Mouse (Mus musculus): Measurements from ENCODE around the gene Inhbe. TPM values are rescaled to one million over a fixed set of nuclear protein-coding genes. Genes with fewer than 3 reads are reported as not detected.
A peak's percentile ranks its signal among the peaks of the same experiment; 100 is the strongest.
"Not testable (repeated sequence)": the region's sequence is repeated elsewhere in the genome, so short reads cannot be mapped to it uniquely, and the experiment has no call there.

Gene Inhbe
- polyA plus RNA-seq, 1 experiment from 2014 or later = 0.04 TPM

DNA sequence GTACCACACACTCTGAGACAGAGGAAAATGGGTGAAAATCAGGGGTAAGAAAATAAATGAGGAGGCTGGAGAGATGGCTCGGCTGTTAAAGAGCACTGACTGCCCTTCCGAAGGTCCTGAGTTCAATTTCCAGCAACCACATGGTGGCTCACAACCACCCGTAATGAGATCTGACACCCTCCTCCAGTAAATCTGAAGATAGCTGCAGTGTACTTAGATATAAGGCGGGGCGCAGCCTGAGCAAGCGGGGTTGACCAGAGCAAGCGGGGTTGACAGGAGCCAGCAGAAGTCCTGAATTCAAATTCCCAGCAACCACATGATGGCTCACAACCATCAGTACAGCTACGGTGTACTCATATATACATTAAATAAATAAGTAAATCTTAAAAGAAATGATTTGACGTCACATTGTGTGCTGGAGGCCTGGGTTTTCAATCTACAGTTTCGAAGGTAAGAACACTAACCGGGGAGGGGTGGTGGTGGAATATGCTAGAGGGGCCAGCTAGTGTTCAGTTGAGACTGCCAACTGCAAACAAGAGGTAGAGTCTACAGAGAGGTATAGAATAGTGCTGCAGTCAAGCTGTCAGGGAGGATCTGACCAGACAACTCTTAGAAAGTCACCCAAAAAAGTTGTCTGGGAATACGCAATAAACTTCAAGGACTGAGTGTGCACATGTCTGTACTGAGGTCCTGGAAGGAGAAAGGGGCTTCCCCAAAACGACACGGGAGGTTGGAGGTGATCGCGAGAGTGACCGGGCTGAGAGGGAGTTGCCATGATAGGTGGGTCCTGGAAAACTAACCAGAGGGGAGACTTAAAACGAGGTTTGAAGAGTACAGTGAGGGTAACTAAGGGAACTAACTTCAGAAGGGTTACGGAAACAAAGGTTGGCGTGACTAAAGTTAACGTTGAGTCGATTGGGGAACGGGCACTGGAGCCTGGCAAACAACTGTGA is 43.4 kb downstream of the Inhbe start:
- no peaks in the 10 kb centered on the region for H3K9me3 ChIP-seq (ENCODE audit: control insufficient read depth, low read length)
- peak overlapping the region; percentile 73 for H3K9ac ChIP-seq (replicated peaks; ENCODE audit: low read length)
- WGBS = 40% methylated on average over 23 of the region's 23 CpGs
- DNase-seq (no peak), ATAC-seq (ENCODE audit: low FRiP score, low TSS enrichment) (peak; percentile 53)
- peaks cover 8% of the 10 kb centered on the region; the same call in 1 of the 2 replicates for H3K4me1 ChIP-seq (ENCODE audit: control insufficient read depth, insufficient read depth, low read length)
- peak overlapping the region; percentile 67 for H3K27ac ChIP-seq (replicated peaks; ENCODE audit: low read depth, low read length)
- H3K4me2 ChIP-seq (ENCODE audit: low read length) = peak overlapping the region; percentile 81
- peak overlapping the region; percentile 65 for H3K4me3 ChIP-seq (replicated peaks; ENCODE audit: low read depth, low read length)
- H3K27me3 ChIP-seq (ENCODE audit: control insufficient read depth, insufficient read depth, low read length) = no peaks in the 10 kb centered on the region
- peaks cover 35% of the 10 kb centered on the region for H3K36me3 ChIP-seq (ENCODE audit: control insufficient read depth, insufficient read depth, low read length)

DNA sequence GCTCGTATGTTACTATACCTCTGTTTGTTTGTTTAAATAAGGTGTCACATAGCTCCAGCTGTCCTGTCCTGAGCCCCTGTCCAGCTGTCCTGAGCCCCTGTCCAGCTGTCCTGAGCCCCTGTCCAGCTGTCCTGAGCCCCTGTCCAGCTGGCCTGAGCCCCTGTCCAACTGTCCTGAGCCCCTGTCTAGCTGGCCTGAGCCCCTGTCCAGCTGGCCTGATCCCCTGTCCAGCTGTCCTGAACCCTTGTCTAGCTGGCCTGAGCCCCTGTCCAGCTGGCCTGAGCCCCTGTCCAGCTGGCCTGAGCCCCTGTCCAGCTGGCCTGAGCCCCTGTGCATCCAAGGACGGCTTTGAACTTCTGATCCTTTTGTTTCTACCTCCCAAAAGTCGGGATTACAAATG is 45.0 kb downstream of the Inhbe start:
- DNase-seq; H3K27ac ChIP-seq (replicated peaks; ENCODE audit: low read depth, low read length); H3K27me3 ChIP-seq (ENCODE audit: control insufficient read depth, insufficient read depth, low read length); ATAC-seq (ENCODE audit: low FRiP score, low TSS enrichment); H3K9me3 ChIP-seq (ENCODE audit: control insufficient read depth, low read length); H3K4me1 ChIP-seq (ENCODE audit: control insufficient read depth, insufficient read depth, low read length); H3K9ac ChIP-seq (replicated peaks; ENCODE audit: low read length); H3K4me2 ChIP-seq (ENCODE audit: low read length); H3K4me3 ChIP-seq (replicated peaks; ENCODE audit: low read depth, low read length): not testable (repeated sequence)
- peaks cover 51% of the 10 kb centered on the region for H3K36me3 ChIP-seq (ENCODE audit: control insufficient read depth, insufficient read depth, low read length)
- WGBS = 81% methylated on average over 3 of the region's 3 CpGs

DNA sequence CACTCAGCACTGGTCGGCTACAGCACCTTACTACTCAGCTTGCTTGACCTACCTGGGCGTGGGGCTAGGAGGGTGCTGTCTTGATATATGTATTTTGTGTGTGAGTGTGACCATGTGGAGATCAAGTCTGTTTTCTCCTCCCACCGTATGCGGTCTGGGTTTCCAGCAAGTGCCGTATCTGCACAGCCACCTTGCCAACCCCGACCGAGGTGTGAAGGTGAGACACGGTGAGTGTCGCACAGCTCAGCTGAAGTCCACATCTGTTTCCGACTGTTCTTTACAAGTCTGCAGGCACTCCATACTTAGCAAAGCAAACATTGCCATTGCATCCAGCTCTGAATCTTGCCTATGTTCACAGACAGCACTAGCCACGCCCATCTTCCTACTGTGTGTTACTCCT is 51.1 kb downstream of the Inhbe start:
- no peak overlapping the region for H3K9ac ChIP-seq (replicated peaks; ENCODE audit: low read length)
- no peaks in the 10 kb centered on the region for H3K9me3 ChIP-seq (ENCODE audit: control insufficient read depth, low read length)
- DNase-seq = no peak
- H3K4me3 ChIP-seq (replicated peaks; ENCODE audit: low read depth, low read length) = no peak overlapping the region
- no peaks in the 10 kb centered on the region for H3K4me1 ChIP-seq (ENCODE audit: control insufficient read depth, insufficient read depth, low read length)
- 94% methylated on average over 11 of the region's 11 CpGs for WGBS
- H3K27me3 ChIP-seq (ENCODE audit: control insufficient read depth, insufficient read depth, low read length) = no peaks in the 10 kb centered on the region
- H3K36me3 ChIP-seq (ENCODE audit: control insufficient read depth, insufficient read depth, low read length) = peaks cover 96% of the 10 kb centered on the region
- H3K4me2 ChIP-seq (ENCODE audit: low read length) = no peak overlapping the region
- no peak for ATAC-seq (ENCODE audit: low FRiP score, low TSS enrichment)
- no peak overlapping the region for H3K27ac ChIP-seq (replicated peaks; ENCODE audit: low read depth, low read length)

DNA sequence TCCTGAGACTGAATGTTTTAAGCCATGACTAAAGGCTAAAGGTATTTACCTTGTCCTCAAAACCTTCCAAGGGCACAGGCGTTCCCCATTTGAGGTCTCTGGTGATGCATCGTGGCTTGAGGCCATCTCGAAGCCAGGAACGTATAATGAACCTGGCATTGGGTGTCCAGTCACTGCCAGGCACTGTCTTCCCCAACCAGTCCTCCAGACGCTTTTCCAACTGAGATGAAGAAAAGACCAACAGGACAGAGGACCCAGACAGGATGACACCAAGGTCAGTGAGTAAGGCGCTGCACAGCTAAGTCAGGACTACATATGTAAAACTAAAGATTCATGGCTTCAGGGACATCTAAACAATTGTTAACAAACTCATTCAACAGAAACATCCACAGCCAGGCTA is 53.9 kb downstream of the Inhbe start:
- DNase-seq = no peak
- no peak overlapping the region for H3K4me2 ChIP-seq (ENCODE audit: low read length)
- no peak for ATAC-seq (ENCODE audit: low FRiP score, low TSS enrichment)
- H3K27me3 ChIP-seq (ENCODE audit: control insufficient read depth, insufficient read depth, low read length) = no peaks in the 10 kb centered on the region
- no peak overlapping the region for H3K4me3 ChIP-seq (replicated peaks; ENCODE audit: low read depth, low read length)
- WGBS = 95% methylated on average over 6 of the region's 6 CpGs
- H3K27ac ChIP-seq (replicated peaks; ENCODE audit: low read depth, low read length) = no peak overlapping the region
- H3K4me1 ChIP-seq (ENCODE audit: control insufficient read depth, insufficient read depth, low read length) = no peaks in the 10 kb centered on the region
- H3K9ac ChIP-seq (replicated peaks; ENCODE audit: low read length) = no peak overlapping the region
- peaks cover 95% of the 10 kb centered on the region for H3K36me3 ChIP-seq (ENCODE audit: control insufficient read depth, insufficient read depth, low read length)
- H3K9me3 ChIP-seq (ENCODE audit: control insufficient read depth, low read length) = no peaks in the 10 kb centered on the region

Other genes with a start within 250 kb of the Inhbe start
- 82.1 and 82.7 TPM in 2 replicates for gene Os9, start 233.3 kb downstream of the Inhbe start, polyA plus RNA-seq (2014; fragmentation: Nextera tagmentation; extraction: Ambion mirVana)
- gene B4galnt1, start 189.2 kb downstream of the Inhbe start, polyA plus RNA-seq (2014; fragmentation: Nextera tagmentation; extraction: Ambion mirVana) = 66.8 and 74.1 TPM in 2 replicates
- 0.58 and 0.66 TPM in 2 replicates for gene Slc26a10, start 173.8 kb downstream of the Inhbe start, polyA plus RNA-seq (2014; fragmentation: Nextera tagmentation; extraction: Ambion mirVana)
- gene Arhgef25, start 164.3 kb downstream of the Inhbe start, polyA plus RNA-seq (2014; fragmentation: Nextera tagmentation; extraction: Ambion mirVana) = 19.0 and 19.6 TPM in 2 replicates
- gene Dtx3, start 158.7 kb downstream of the Inhbe start, polyA plus RNA-seq (2014; fragmentation: Nextera tagmentation; extraction: Ambion mirVana) = 219 and 244 TPM in 2 replicates
- gene Pip4k2c, start 142.8 kb downstream of the Inhbe start, polyA plus RNA-seq (2014; fragmentation: Nextera tagmentation; extraction: Ambion mirVana) = 12.5 and 14.6 TPM in 2 replicates
- gene Kif5a, start 91.1 kb downstream of the Inhbe start, polyA plus RNA-seq (2014; fragmentation: Nextera tagmentation; extraction: Ambion mirVana) = 75.3 and 94.7 TPM in 2 replicates
- 295 and 323 TPM in 2 replicates for gene Dctn2, start 88.0 kb downstream of the Inhbe start, polyA plus RNA-seq (2014; fragmentation: Nextera tagmentation; extraction: Ambion mirVana)
- 17.4 and 18.0 TPM in 2 replicates for gene Mbd6, start 65.4 kb downstream of the Inhbe start, polyA plus RNA-seq (2014; fragmentation: Nextera tagmentation; extraction: Ambion mirVana)
- 109 and 122 TPM in 2 replicates for gene Mars, start 42.6 kb downstream of the Inhbe start, polyA plus RNA-seq (2014; fragmentation: Nextera tagmentation; extraction: Ambion mirVana)
- gene Arhgap9, start 32.4 kb downstream of the Inhbe start, polyA plus RNA-seq (2014; fragmentation: Nextera tagmentation; extraction: Ambion mirVana) = 0.18 and 1.1 TPM in 2 replicates
- 0.92 and 1.2 TPM in 2 replicates for gene Gli1, start 12.4 kb downstream of the Inhbe start, polyA plus RNA-seq (2014; fragmentation: Nextera tagmentation; extraction: Ambion mirVana)
- gene Inhbc, start 16.0 kb upstream of the Inhbe start, polyA plus RNA-seq (2014; fragmentation: Nextera tagmentation; extraction: Ambion mirVana) = not detected in 2 replicates
- gene R3hdm2, start 25.9 kb upstream of the Inhbe start, polyA plus RNA-seq (2014; fragmentation: Nextera tagmentation; extraction: Ambion mirVana) = 34.0 and 39.8 TPM in 2 replicates
- gene Stac3, start 147.3 kb upstream of the Inhbe start, polyA plus RNA-seq (2014; fragmentation: Nextera tagmentation; extraction: Ambion mirVana) = 0.32 and 1.0 TPM in 2 replicates
- 14.2 and 18.6 TPM in 2 replicates for gene Ndufa4l2, start 160.6 kb upstream of the Inhbe start, polyA plus RNA-seq (2014; fragmentation: Nextera tagmentation; extraction: Ambion mirVana)
- gene Shmt2, start 168.0 kb upstream of the Inhbe start, polyA plus RNA-seq (2014; fragmentation: Nextera tagmentation; extraction: Ambion mirVana) = 48.9 and 50.7 TPM in 2 replicates
- gene Nxph4, start 180.1 kb upstream of the Inhbe start, polyA plus RNA-seq (2014; fragmentation: Nextera tagmentation; extraction: Ambion mirVana) = 106 and 134 TPM in 2 replicates

Measured in midbrain, embryonic 14.5 days (tissue).